Mouse (Mus musculus) testis, adult 10 weeks (tissue): ENCODE results near the gene Arhgap10. TPM values are rescaled to one million over a fixed set of nuclear protein-coding genes. Genes with fewer than 3 reads are reported as not detected.

ENCODE experiments used
- polyA plus RNA-seq: library from polyadenylated mRNA; stranded (reverse); fragments of 350-450 nt; fragmentation: Illumina TruSeq; extraction: RNeasy Lipid Tissue Mini Kit (QIAGEN cat#74804); gene quantifications from one replicate; pipeline ENCODE4 v1.2.3, GENCODE M21; 2014; ENCODE audit warnings: low read depth, low replicate concordance

Arhgap10 gene
- polyA plus RNA-seq = 8.2 TPM

DNA sequence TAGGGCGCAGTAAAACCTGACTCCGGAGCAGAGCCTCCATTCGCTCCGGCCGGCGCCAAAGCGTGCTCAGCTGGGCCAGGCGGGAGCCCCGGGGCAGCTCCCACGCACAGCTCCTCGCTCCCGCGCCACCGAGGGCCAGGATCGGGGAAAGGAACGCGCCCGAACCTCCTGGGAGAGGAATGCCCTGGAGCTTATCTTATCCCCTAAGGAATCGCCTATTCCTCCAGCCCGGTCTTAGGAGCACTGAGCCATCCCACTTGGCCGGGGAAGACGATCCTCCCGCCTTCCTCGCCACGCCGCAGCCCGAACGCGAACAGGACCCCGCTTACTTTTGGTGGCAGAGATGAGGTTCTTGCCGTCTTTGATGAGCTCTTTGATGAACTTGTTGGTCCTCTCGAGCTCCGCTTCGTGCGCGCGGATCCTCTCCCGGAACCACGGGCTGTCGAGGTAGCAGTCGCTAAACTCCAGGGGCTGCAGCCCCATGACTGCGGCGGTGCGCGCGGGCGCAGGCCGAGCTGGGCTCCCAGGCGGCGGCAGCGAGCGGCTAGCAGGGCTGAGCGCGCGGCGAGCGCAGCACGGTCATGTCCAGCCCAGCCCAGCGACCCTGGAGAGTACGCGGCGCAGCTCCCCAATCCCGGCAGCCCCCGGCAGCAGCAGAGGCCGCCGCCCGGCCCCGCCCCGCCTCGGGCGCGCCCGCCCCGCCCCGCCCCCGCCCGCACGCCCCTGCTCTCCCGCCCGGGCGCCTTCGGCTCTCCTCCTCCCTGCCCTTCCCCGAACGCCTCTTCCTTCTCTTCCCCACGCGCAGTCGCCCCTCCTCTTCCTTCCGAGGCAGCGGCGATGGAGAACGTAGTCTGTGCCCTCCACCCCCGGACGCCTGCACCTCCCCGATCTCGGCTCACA lies at the start of gene Arhgap10:
Arhgap10 (minus strand) TSS at position 653 of the 900 bp plus-strand sequence.

GRCm38 (mm10) chr8:77549121-77549706 lies 31.5 kb upstream of the Arhgap10 start, which contains the start of gene Prmt9:
Gene Prmt9, plus strand, starts transcription at chr8:77549397.

Other genes with a start within 250 kb of the Arhgap10 start
- gene Prmt9, start 31.4 kb upstream of the Arhgap10 start, polyA plus RNA-seq = 11.0 TPM
- gene Tmem184c, start 92.7 kb upstream of the Arhgap10 start, polyA plus RNA-seq = 154 TPM
- 3.5 TPM for gene Ednra, start 206.5 kb upstream of the Arhgap10 start, polyA plus RNA-seq